Mouse (Mus musculus) WW6 (cell line): ENCODE results near the gene Insr.
"Not testable (repeated sequence)": the region's sequence is repeated elsewhere in the genome, so short reads cannot be mapped to it uniquely, and the experiment has no call there.

Experiments used
- DNase-seq: peaks from one replicate; pipeline ENCODE4 v3.0.0-alpha.2; 2013; ENCODE audit warnings: low read depth, low spot score

Insr gene

DNA sequence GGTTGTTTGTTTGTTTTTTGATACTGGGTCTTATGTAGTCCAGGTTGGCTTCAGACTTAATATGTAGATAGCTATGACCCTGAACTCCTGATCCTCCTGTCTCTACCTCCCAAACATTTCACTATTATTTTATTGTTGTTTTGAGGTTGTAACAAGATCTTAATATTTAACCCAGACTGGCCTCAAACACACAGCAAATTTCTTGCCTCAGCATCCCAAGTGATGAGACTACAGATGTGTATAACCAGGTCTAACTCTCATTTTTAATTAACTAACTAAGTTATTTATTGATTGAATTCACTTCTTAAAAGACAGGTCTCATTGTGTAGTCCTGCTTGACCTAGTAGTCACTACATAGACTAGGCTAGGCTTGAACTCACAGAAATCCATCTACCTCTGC is 88.4 kb downstream of the Insr start:
- no peak for DNase-seq

DNA sequence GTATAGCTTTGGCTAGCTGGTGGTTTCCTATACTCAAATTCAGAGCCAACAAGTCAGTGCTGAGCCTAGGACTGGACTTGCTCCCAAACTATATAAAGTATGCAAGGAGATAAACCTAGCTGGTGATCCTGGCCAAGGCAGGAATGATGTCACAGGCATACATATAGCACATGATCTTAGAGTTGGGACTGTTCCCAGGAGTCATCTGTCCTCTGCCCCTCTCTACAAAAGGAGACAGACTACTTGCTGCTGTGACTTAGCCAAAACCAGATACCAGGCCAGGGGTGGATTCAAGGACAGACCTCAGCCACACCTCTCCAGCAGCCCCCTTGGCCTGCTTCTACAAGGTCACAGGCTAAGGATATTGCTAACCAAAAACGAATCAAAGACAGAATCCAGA is 92.0 kb downstream of the Insr start:
- DNase-seq, result no peak

DNA sequence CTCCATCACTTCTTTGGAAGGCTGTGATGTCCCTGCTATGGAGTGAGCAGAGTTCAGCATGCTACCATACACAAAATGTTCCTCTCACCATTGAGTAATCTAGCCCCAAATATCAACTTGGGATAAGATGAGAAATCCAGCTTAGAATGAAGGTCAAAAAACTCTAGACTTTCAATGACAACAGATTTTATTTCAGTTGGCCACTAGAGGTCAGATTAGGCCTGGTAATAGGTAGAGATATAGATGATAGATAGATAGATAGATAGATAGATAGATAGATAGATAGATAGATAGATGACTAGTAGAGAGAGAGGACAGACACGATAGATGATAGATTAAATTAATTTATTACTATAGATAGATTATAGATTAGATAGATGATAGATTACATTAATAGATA is 99.5 kb downstream of the Insr start:
- no peak for DNase-seq

DNA sequence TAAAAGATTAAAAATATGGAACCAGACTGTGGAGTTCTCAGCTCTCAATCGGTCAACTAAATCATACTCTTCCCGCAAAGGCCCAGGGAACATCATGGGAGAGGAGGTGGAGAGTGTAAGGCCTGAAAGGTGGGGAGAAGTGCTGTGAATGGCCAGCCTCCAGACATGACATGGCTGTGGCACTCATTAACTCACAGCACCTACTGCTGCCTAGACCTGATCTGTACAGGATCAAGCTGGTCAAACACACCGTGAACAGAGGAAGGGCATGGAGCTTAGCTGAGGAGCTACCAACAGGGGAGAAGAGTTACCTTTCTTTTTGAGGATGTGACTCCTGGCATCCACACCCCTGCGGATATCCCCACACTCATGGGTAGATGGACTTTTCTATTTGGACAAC is 102.0 kb downstream of the Insr start:
- DNase-seq, result no peak

DNA sequence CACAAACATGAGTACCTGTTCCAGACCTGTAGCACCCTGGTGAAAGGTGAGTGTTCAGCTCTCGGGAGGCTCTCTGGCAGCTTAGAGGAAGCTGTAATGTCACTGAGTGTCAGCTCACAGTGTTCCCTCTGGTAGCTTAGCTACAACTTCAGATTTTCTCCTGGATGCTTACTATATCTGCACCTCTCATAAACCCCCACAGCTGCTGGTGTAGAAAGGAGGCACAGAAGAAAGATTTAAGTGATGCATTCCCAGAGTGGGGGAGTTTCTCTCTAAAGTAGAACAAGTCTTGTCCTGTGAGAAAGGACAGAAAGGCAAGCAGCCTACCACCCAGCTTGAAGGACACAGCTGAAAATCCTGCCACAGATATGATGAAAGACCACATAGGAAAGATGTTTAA is 107.2 kb downstream of the Insr start:
- no peak for DNase-seq

DNA sequence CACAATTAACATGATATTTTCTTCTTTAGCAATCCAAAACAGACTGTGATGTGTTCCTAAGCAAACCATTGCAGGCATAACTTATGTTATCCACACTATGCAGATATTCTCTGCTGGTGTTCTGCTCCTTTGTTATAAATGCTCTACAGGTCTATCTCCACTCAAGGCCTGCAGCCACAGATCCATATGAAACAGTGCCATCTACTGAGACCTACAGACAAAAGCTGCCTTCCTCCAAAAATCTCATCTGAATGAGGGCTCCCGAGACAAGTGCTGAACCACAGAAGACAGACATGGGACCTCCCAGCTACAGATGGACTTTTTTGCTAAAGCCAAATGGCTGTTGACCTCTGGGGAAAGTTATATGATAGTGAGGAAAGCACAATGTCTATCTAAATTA is 132.9 kb downstream of the Insr start:
- no peak for DNase-seq

DNA sequence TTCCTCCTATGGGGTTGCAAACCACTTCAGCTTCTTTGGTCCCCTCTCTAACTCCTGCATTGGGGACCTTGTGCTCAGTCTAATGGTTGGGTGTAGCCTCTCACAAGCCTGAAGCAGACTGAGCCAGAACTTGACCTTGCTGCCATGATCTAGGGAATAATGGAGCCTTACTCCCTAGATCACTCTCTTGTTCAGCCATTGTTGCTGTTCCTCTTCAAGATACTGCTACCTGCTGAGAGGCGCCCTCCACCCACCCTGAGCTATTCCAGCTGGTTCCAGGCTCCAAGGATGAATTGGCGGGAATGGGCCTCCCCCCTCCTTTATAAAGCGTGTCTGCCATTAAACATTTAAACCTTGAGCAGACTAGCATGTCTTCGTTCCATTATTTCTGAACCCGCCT is 179.0 kb downstream of the Insr start:
- not testable (repeated sequence) for DNase-seq
